Mouse (Mus musculus) lung, adult 2 months (tissue): Measurements from ENCODE around the gene Spdl1. TPM values are rescaled to one million over a fixed set of nuclear protein-coding genes. Genes with fewer than 3 reads are reported as not detected.

Experiments used
- DNase-seq: peaks from one replicate; pipeline ENCODE4 v3.0.0; 2022
- H3K4me1 ChIP-seq: fragments of 200-500 bp; 2 replicates; pipeline ENCODE4 v1.6.1; 2011; ENCODE audit warnings: low read length; ENCODE audit not compliant: control insufficient read depth, insufficient read depth
- H3K4me3 ChIP-seq: fragments of 200-500 bp; replicated peaks from 2 replicates; pipeline ENCODE3; 2011; ENCODE audit warnings: low read depth, mild to moderate bottlenecking, control low read depth, low read length; ENCODE audit errors: extremely low read depth
- CTCF ChIP-seq: fragments of 200-500 bp; IDR thresholded peaks from 2 replicates; pipeline ENCODE4 v1.5.1; 2011; ENCODE audit warnings: mild to moderate bottlenecking, low read length, control low read depth; ENCODE audit not compliant: insufficient read depth
- POLR2A ChIP-seq: fragments of 200-500 bp; IDR thresholded peaks from 2 replicates; pipeline ENCODE4 v1.6.1; 2011; ENCODE audit warnings: low read depth, mild to moderate bottlenecking, control low read depth, low read length, borderline replicate concordance; ENCODE audit errors: extremely low read depth
- WGBS: fragments of 180-500 bp; shearing (Covaris S2); methylation state at CpG from one replicate; pipeline ENCODE4 v1.1.7; 2018; 5-methylcytosine and 5-hydroxymethylcytosine counted together
- polyA plus RNA-seq: library from polyadenylated mRNA; depleted of rRNA; stranded (reverse); fragments of >200 nt; gene quantifications from 2 replicates; pipeline ENCODE4 v1.2.3, GENCODE M21; 2012

The Spdl1 gene
- polyA plus RNA-seq, 1 experiment = 0.46 TPM

- H3K4me3 ChIP-seq = no peak overlapping the region
- TF ChIP-seq POLR2A (no peak), CTCF (no peak)
- DNase-seq = no peak
- no peaks in the 10 kb centered on the region for H3K4me1 ChIP-seq
- WGBS = 23% methylated on average over 3 of the region's 3 CpGs
These were observed 23.2 kb upstream of the Spdl1 start for GRCm38 (mm10) chr11:34856652-34857051.

GRCm38 (mm10) chr11:34846268-34846652, 12.8 kb upstream of the Spdl1 start:
- Histone ChIP-seq H3K4me1 (no peaks in the 10 kb centered on the region), H3K4me3 (no peak overlapping the region)
- 58% methylated on average over 5 of the region's 5 CpGs for WGBS
- DNase-seq = no peak
- TF ChIP-seq POLR2A = no peak
- no peak for TF ChIP-seq CTCF

GRCm38 (mm10) chr11:34845567-34846267, 12.3 kb upstream of the Spdl1 start:
- TF ChIP-seq POLR2A = no peak
- no peak for TF ChIP-seq CTCF
- WGBS = 27% methylated on average over 22 of the region's 22 CpGs
- no peaks in the 10 kb centered on the region for H3K4me1 ChIP-seq
- DNase-seq = no peak
- no peak overlapping the region for H3K4me3 ChIP-seq

GRCm38 (mm10) chr11:34843517-34843916, 10.1 kb upstream of the Spdl1 start:
- Histone ChIP-seq H3K4me3 (no peak overlapping the region), H3K4me1 (no peaks in the 10 kb centered on the region)
- TF ChIP-seq CTCF = peak; percentile 24; the same call in 1 of the 2 replicates
- no peak for TF ChIP-seq POLR2A
- DNase-seq = no peak
- 36% methylated on average over 5 of the region's 5 CpGs for WGBS

- TF ChIP-seq POLR2A = no peak
- TF ChIP-seq CTCF = no peak
- H3K4me1 ChIP-seq = no peaks in the 10 kb centered on the region
- no peak overlapping the region for H3K4me3 ChIP-seq
- DNase-seq = no peak
- WGBS = 41% methylated on average over 5 of the region's 5 CpGs
These were observed 6.8 kb upstream of the Spdl1 start for GRCm38 (mm10) chr11:34840283-34840682.

- peaks cover 3% of the 10 kb centered on the region; the same call in 1 of the 2 replicates for H3K4me1 ChIP-seq
- TF ChIP-seq POLR2A (no peak), CTCF (no peak)
- DNase-seq = no peak
- 39% methylated on average over 4 of the region's 4 CpGs for WGBS
- H3K4me3 ChIP-seq = no peak overlapping the region
These were observed 5.6 kb upstream of the Spdl1 start for GRCm38 (mm10) chr11:34839051-34839450.

- H3K4me1 ChIP-seq = peaks cover 3% of the 10 kb centered on the region; the same call in 1 of the 2 replicates
- no peak for TF ChIP-seq POLR2A
- TF ChIP-seq CTCF = no peak
- no peak for DNase-seq
- 50% methylated on average over 2 of the region's 2 CpGs for WGBS
- H3K4me3 ChIP-seq = no peak overlapping the region
These were observed 2.8 kb upstream of the Spdl1 start for GRCm38 (mm10) chr11:34836272-34836671.

GRCm38 (mm10) chr11:34832678-34833077, 763 bp downstream of the Spdl1 start:
- no peak for DNase-seq
- Histone ChIP-seq H3K4me3 (no peak overlapping the region), H3K4me1 (peaks cover 3% of the 10 kb centered on the region; the same call in 1 of the 2 replicates)
- 4% methylated on average over 5 of the region's 5 CpGs for WGBS
- TF ChIP-seq CTCF (no peak), POLR2A (no peak)

GRCm38 (mm10) chr11:34827803-34828202, 5.6 kb downstream of the Spdl1 start:
- TF ChIP-seq POLR2A (no peak), CTCF (no peak)
- no peak for DNase-seq
- Histone ChIP-seq H3K4me3 (no peak overlapping the region), H3K4me1 (no peaks in the 10 kb centered on the region)
- WGBS = 91% methylated on average over 3 of the region's 3 CpGs

GRCm38 (mm10) chr11:34826940-34827339, 6.5 kb downstream of the Spdl1 start:
- H3K4me1 ChIP-seq = no peaks in the 10 kb centered on the region
- DNase-seq = no peak
- no peak for TF ChIP-seq CTCF
- no peak for TF ChIP-seq POLR2A
- H3K4me3 ChIP-seq = no peak overlapping the region
- WGBS = 87% methylated on average over 2 of the region's 2 CpGs
